Mouse (Mus musculus) cerebellum, postnatal 10 days (tissue): Measurements from ENCODE around the gene Vgll4.
A peak's percentile ranks its signal among the peaks of the same experiment; 100 is the strongest.

Experiments
- DNase-seq, 2 experiments: peaks; one replicate each; pipeline ENCODE4 v3.0.0; 2021; ENCODE audit warnings: mixed read lengths in 2 of 2

The Vgll4 gene

GRCm38 (mm10) chr6:114972988-114973387, 3.2 kb upstream of the Vgll4 start:
- no peak for DNase-seq

- DNase-seq: peak in 1 of 2 experiments; percentile 36
Observed at GRCm38 (mm10) chr6:114970895-114971294, 1.1 kb upstream of the Vgll4 start.

- DNase-seq: no peak
Observed at GRCm38 (mm10) chr6:114970386-114970785, 592 bp upstream of the Vgll4 start.

- peak; percentile 81 to 88 for DNase-seq
Observed at GRCm38 (mm10) chr6:114968361-114969212, 1.2 kb downstream of the Vgll4 start.

GRCm38 (mm10) chr6:114967623-114968022, 2.2 kb downstream of the Vgll4 start:
- DNase-seq: peak; percentile 18 to 27

GRCm38 (mm10) chr6:114966396-114967154, 3.2 kb downstream of the Vgll4 start:
- no peak for DNase-seq

- no peak for DNase-seq
Observed at GRCm38 (mm10) chr6:114965802-114966201, 4.0 kb downstream of the Vgll4 start.

- no peak for DNase-seq
Observed at GRCm38 (mm10) chr6:114965396-114965795, 4.4 kb downstream of the Vgll4 start.

GRCm38 (mm10) chr6:114964235-114964634, 5.6 kb downstream of the Vgll4 start:
- no peak for DNase-seq

- no peak for DNase-seq
Observed at GRCm38 (mm10) chr6:114963636-114964035, 6.2 kb downstream of the Vgll4 start.

- DNase-seq: peak in 1 of 2 experiments; percentile 24
Observed at GRCm38 (mm10) chr6:114961276-114962068, 8.3 kb downstream of the Vgll4 start.

GRCm38 (mm10) chr6:114959012-114959398, 10.8 kb downstream of the Vgll4 start:
- DNase-seq: no peak

- no peak for DNase-seq
Observed at GRCm38 (mm10) chr6:114958249-114959011, 11.4 kb downstream of the Vgll4 start.

GRCm38 (mm10) chr6:114957756-114958155, 12.0 kb downstream of the Vgll4 start:
- DNase-seq: no peak

- no peak for DNase-seq
Observed at GRCm38 (mm10) chr6:114954496-114954895, 15.3 kb downstream of the Vgll4 start.

GRCm38 (mm10) chr6:114953601-114954000, 16.2 kb downstream of the Vgll4 start:
- DNase-seq: no peak

GRCm38 (mm10) chr6:114952356-114952755, 17.4 kb downstream of the Vgll4 start:
- DNase-seq: no peak

- no peak for DNase-seq
Observed at GRCm38 (mm10) chr6:114944456-114945438, 25.0 kb downstream of the Vgll4 start.

GRCm38 (mm10) chr6:114941201-114941849, 28.5 kb downstream of the Vgll4 start:
- no peak for DNase-seq

- no peak for DNase-seq
Observed at GRCm38 (mm10) chr6:114939666-114940065, 30.1 kb downstream of the Vgll4 start.

GRCm38 (mm10) chr6:114936941-114937313, 32.9 kb downstream of the Vgll4 start:
- DNase-seq: no peak
